Mouse (Mus musculus): ENCODE results near the gene Asb3. TPM values are rescaled to one million over a fixed set of nuclear protein-coding genes. Genes with fewer than 3 reads are reported as not detected.

Gene Asb3
- total RNA-seq (2021): 10 to 100 TPM; 20.0 to 21.1 TPM

DNA sequence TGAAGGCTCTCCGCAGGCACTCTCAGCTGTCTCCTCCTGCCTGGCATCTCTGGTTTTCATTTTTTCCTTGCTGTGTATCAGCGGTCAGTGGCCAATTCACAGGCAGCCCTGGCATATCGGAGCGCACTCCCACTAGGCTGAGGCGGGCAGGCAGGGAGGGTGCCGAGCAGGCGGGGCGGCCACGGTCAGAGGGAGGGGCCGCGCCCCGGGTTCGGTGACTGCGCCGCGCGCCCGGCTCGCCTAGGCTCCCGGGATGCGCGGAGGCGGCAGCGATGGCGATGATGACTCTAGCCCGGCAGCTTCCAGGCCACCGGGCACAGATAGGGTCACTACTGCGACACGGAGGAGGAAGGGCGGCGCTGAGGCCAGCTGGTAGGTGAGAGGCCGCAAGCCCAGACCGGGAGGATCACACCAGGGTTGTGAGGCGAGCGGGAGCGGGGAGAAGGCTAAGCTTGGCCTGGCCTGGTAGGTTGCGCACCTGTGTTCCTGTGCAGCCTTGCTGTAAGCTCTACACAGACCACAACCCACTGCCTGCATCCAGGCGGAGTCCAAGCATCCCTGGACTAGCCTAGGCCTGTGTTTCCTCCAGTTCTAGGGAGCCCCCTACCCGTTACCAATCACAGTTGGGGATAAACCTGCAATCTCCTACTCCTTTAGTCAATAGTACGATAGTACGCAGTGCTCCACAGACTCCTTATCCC, at the start of gene Asb3, which contains the start of gene Gpr75:
TSS of gene Asb3 (plus strand) at position 246 of the 701 bp plus-strand sequence.
TSS of gene Gpr75 (plus strand) at position 188 of the 701 bp plus-strand sequence.
- peak; percentile 74 to 80 for DNase-seq

GRCm38 (mm10) chr11:30838793-30839192, 46.4 kb upstream of the Asb3 start:
- DNase-seq: no peak

DNA sequence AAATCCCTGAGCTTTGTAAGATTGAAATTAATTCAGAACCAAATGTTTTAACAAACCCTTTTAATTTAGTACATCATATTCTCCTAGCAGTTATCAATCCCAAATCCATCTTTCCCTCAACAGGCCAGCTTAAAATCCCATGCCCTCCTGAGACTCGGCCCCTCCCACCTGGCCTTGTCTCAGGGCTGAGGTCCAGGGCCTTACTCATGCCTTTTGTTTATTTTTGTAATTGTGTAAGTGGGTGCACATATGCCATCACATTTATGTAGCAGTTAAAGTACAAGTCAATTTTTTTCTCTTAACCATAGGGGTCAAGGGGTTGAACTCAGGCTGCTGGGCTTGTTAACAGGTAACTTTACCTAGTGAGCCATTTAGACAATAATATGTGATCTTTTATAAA, 40.9 kb upstream of the Asb3 start:
- no peak for DNase-seq

DNA sequence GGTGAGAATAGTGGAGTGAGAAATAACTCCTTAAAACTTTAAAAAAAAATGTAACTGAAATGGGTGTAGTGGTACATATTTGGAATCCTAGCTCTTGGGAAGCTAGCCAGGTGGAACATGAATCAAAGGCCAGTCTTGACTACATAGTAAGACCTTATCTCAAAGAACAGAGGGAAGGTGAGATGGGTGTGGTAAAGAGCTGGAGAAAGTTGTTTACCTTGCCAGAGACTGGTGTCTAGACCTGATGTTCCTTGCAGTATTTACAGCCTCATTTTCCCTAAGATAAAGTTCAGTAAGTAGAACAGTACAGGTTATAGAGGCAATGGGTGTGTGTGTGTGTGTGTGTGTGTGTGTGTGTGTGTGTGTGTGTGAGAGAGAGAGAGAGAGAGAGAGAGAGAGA, 12.8 kb upstream of the Asb3 start:
- DNase-seq: no peak

GRCm38 (mm10) chr11:30888153-30888552, 2.9 kb downstream of the Asb3 start:
- DNase-seq: no peak

- DNase-seq: no peak
Observed at GRCm38 (mm10) chr11:30896201-30896600, 11.0 kb downstream of the Asb3 start.

DNA sequence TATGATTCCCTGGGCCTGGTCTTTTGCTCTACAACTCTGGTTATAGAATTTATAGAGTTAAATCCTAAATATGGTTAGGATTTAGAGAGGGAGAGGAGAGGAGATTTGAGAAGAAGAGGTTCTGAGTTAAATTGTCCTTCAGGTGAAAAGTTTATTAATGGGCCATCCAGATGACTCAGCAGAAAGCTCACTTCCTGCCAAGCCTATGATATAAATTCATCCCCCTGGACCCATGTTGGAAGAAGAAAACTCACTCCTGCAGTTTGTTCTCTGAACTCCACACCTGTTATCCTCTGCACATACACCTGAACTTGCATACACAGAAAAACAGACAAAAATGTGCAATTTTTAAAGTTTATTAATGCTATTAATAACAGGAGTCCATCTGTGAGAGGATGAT, 14.1 kb downstream of the Asb3 start:
- no peak for DNase-seq

- no peak for DNase-seq
Observed at GRCm38 (mm10) chr11:30912311-30912710, 27.1 kb downstream of the Asb3 start.

DNA sequence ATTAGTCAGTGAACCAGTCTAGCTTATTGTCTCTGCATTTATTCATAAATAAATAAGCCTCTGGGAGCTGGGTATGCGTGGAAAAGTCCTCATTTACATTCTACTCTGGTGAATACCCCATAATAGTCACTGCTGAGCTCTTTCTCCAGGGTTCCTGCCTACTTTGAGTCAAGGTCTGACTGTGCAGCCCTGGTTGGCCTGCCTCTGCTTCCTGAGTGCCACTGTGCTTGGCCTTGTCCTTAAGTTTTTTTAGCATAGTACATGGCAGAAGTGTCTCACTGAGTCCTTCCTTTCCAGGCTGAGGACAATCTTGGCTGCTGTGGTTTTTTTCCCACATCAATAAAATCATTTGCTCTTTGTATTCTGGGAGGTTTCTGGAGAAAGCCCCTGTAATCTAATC, 35.4 kb downstream of the Asb3 start:
- DNase-seq: no peak

DNA sequence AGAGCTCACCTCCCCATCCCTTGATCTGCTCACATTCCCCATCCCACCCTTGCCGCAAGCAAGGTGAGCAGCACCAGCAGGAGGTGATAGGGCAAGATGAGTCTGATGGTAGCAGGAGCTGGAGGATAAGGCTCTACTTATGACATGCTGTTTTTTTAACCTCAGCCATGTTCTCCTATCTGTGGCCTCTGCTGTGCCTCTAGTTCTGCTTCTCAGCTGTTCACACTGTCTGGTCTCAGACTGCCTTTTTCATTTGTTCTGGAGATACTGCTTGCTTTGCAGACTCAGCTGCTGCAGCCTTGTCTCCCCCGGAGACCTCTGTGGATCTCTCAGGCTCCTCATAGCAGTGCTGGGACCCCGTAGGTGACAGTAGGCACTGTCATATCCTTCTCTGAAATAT, 38.1 kb downstream of the Asb3 start:
- DNase-seq: no peak

- no peak for DNase-seq
Observed at GRCm38 (mm10) chr11:30928079-30928478, 42.9 kb downstream of the Asb3 start.

DNA sequence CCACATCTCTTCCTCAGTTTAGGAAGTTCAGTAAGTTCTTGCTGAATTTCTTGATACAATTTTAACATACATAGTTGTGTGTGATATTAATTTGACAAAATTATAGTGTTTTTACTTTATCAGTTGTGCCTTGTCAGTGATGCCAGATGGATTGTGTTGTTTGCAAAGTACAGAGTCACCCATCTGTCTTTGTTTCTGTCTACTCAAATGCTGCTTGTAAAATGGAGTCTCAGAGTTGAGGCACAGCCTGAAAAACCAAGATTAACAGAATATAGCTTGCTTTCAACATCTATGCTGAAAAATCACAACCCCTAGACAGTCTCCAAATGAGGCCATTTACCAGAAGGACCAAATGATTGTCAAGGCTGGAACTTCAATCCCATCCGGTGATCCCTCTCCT, 43.3 kb downstream of the Asb3 start:
- no peak for DNase-seq

GRCm38 (mm10) chr11:30943522-30943921, 58.3 kb downstream of the Asb3 start:
- DNase-seq: no peak

- no peak for DNase-seq
Observed at GRCm38 (mm10) chr11:30952829-30953228, 67.6 kb downstream of the Asb3 start.

DNA sequence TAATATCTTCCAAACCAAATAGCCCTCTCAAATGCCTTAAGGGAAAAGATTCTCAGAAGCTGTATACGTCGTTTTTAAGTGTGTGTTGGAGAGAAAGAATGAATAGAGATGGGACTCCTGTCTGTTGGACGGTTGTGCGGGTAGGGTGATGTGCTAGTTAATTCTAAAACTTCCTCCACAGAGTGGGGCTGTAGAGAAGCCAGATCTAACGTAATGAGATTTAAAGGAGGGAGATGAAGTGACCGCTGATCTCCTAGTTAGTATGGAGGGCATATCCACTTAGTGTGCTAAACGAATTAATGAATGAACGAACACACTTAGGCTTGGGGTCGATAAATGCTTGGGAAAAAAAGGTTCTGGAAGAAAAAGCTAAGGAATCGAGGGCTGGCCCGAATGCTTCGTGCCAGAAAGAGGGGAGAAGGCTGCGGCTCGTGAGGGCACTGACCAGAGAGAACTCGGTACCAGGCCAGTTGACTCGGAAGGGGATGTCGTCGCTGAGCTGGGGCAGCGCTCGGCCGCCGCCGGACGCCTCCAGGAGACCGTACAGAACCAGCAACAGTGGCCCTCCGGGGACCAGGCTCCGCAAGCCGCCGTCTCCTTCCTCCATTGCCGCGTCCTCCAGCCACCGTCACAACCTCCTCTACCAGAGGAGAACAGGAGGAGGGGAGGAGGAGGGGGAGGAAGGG, 68.4 kb downstream of the Asb3 start:
- DNase-seq: peak; percentile 29 to 50

- DNase-seq: peak; percentile 87 to 90
Observed at GRCm38 (mm10) chr11:30954279-30954725, 69.1 kb downstream of the Asb3 start, which contains the start of gene Erlec1. TSS of gene Erlec1 (minus strand) at chr11:30954335.

DNA sequence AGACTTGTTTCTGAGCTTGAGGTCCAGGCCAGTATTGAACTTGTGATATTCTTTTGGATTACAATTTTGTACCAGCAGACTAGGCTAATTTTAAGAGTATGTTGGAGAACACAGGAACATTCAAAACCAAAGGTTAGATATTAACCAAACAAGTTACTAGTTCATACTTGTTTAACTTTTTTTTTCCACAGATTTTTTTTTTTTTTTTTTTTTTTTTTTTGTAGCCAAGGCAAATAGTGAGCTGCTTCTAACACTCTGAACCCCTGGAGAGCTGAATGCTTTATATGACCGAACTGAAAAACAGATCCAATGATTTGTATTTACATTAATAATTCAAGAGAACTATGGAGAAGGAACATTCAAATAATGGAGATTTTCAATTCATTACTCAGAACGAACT, 100.0 kb downstream of the Asb3 start:
- DNase-seq: no peak

- DNase-seq: peak; percentile 84 to 86
Observed at GRCm38 (mm10) chr11:30985877-30986624, 100.8 kb downstream of the Asb3 start, which contains the start of gene Chac2. TSS of gene Chac2 (minus strand) at chr11:30986350.

GRCm38 (mm10) chr11:30986625-30987017, 101.4 kb downstream of the Asb3 start:
- no peak for DNase-seq

- no peak for DNase-seq
Observed at GRCm38 (mm10) chr11:30996670-30997069, 111.5 kb downstream of the Asb3 start.

DNA sequence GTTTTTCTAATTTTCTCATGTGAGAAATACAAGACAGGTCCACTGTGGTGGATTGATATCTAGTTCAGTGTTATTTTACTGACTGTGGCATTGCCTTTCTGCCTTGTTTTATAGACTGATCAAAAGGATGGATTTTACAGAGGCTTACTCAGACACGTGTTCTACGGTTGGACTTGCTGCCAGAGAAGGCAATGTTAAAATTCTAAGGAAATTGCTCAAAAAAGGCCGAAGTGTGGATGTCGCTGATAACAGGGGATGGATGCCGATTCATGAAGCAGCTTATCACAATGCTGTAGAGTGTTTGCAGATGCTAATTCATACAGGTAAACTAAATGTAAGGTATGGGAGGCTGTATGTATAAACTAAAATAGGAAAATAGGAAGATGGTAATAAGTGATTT, 113.0 kb downstream of the Asb3 start:
- no peak for DNase-seq

DNA sequence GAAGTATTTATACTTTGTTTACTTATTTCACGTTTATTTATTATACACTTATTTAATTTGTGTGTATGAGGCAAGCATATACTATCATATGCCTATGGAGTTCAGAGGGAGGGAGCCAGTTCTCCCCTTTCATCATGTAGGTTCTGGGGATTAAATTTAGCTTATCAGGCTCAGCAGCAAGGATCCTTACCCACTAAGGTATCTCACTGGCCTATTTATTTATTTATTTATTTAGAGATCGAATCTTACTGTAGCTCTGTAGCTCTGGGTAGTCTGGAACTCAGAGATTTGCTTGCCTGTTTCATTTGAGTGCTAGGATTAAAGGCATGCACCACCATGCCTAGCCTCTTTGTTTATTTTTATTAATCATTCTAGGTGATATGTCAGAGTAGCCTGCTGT, 113.5 kb downstream of the Asb3 start:
- DNase-seq: no peak

- no peak for DNase-seq
Observed at GRCm38 (mm10) chr11:31000028-31000427, 114.8 kb downstream of the Asb3 start.

All from layer of hippocampus, postnatal 36 days (tissue).